Mouse (Mus musculus) embryonic facial prominence, embryonic 14.5 days (tissue): ENCODE measurements around the gene Zdhhc18. TPM values are rescaled to one million over a fixed set of nuclear protein-coding genes. Genes with fewer than 3 reads are reported as not detected.

ENCODE experiments used
- ATAC-seq: fragments of 200-750 bp; cut with Nextera tagmentation; 2 replicates; pipeline ENCODE4 v1.8.0; 2017; ENCODE audit warnings: low read depth, moderate number of reproducible peaks, moderate TSS enrichment
- DNase-seq: peaks from one replicate; pipeline ENCODE4 v3.0.0-alpha.2; 2015; ENCODE audit warnings: low spot score
- H3K27ac ChIP-seq: fragments of 300-500 bp; sonication (generic); replicated peaks from 2 replicates; pipeline ENCODE4 v1.5.1; 2014; ENCODE audit warnings: low read depth, mild to moderate bottlenecking, low read length, moderate library complexity
- H3K27me3 ChIP-seq: fragments of 300-500 bp; sonication (generic); replicated peaks from 2 replicates; pipeline ENCODE4 v1.6.1; 2014; ENCODE audit warnings: low read length; ENCODE audit not compliant: control insufficient read depth, insufficient read depth
- H3K36me3 ChIP-seq: fragments of 300-500 bp; sonication (generic); 2 replicates; pipeline ENCODE4 v1.6.1; 2014; ENCODE audit warnings: low read length, mixed read lengths; ENCODE audit not compliant: control insufficient read depth, insufficient read depth
- H3K4me1 ChIP-seq: fragments of 300-500 bp; sonication (generic); 2 replicates; pipeline ENCODE4 v1.6.1; 2014; ENCODE audit warnings: antibody characterized with exemption, low read length; ENCODE audit not compliant: control insufficient read depth, insufficient read depth
- H3K4me2 ChIP-seq: fragments of 300-500 bp; sonication (generic); 2 replicates; pipeline ENCODE4 v1.6.1; 2014; ENCODE audit warnings: low read depth, mild to moderate bottlenecking, low read length, moderate library complexity, mixed read lengths
- H3K4me3 ChIP-seq: fragments of 300-500 bp; sonication (generic); 2 replicates; pipeline ENCODE4 v1.5.1; 2014; ENCODE audit warnings: low read depth, mild to moderate bottlenecking, low read length
- H3K9ac ChIP-seq: fragments of 300-500 bp; sonication (generic); 2 replicates; pipeline ENCODE4 v1.6.1; 2014; ENCODE audit warnings: low read depth, mild to moderate bottlenecking, low read length, moderate library complexity, mixed read lengths
- H3K9me3 ChIP-seq: fragments of 300-500 bp; sonication (generic); 2 replicates; pipeline ENCODE4 v1.6.1; 2016; ENCODE audit warnings: low read length; ENCODE audit not compliant: control insufficient read depth
- WGBS: fragments of 180-500 bp; shearing (Covaris S2); extraction: QIAGEN DNeasy Blood & Tissue Kit; methylation state at CpG from one replicate; pipeline ENCODE4 v1.1.7; 2014; 5-methylcytosine and 5-hydroxymethylcytosine counted together
- polyA plus RNA-seq: library from polyadenylated mRNA; unstranded; fragments of >200 nt; fragmentation: Nextera tagmentation; extraction: Ambion mirVana; gene quantifications from 2 replicates; pipeline ENCODE4 v1.2.1, GENCODE M21; 2014

The Zdhhc18 gene
- polyA plus RNA-seq, 1 experiment from 2014 or later: 2.1 TPM

DNA sequence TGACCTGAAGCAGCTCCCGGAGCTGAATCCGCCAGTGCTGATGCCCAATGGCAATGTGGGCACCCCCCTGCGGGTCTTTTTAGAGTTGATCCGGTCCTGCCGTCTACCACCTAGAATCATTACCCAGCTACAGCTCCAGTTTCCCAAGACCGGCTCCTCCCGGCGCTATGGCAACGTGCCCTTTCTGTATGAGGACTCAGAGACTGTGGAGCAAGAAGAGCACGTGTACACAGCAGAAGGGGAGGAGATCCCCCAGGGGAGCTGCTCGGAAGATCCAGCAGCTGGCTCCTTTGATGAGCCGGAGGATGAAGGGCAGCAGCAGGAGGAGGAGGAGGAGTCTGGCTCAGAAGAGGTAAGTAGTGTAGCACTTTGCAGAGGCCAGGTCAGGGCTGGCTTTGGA lies 72.0 kb downstream of the Zdhhc18 start:
- Histone ChIP-seq H3K4me2 (no peak overlapping the region), H3K27ac (no peak overlapping the region), H3K4me3 (no peak overlapping the region), H3K27me3 (no peaks in the 10 kb centered on the region), H3K9ac (no peak overlapping the region), H3K4me1 (peaks cover 7% of the 10 kb centered on the region; the same call in 1 of the 2 replicates), H3K9me3 (no peaks in the 10 kb centered on the region), H3K36me3 (peaks cover 32% of the 10 kb centered on the region)
- 68% methylated on average over 12 of the region's 12 CpGs for WGBS
- DNase-seq (no peak), ATAC-seq (no peak)

DNA sequence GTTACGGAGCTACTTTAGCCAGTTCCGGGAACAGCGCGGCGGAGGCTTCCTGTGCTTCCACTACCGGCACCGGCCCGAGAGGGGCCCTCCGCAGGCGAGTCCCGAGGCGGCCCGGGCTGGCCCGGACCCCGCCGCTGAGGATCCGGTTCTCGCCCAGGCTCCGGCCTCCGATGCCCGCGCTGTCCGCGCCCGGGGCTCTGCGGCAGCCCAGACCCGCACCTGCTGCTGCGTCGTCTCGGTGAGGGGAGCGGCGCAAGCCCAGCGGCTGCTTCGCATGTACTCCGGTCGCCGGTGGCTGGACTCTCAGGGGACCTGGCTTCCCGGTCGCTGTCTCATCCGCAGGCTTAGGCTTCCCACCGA lies 75.1 kb downstream of the Zdhhc18 start:
- 0% methylated on average over 33 of the region's 41 CpGs for WGBS
- H3K4me3 ChIP-seq: peak overlapping the region; percentile 98
- no peaks in the 10 kb centered on the region for H3K9me3 ChIP-seq
- H3K27ac ChIP-seq: peak overlapping the region; percentile 91; the same call in 1 of the 2 replicates
- H3K27me3 ChIP-seq: no peaks in the 10 kb centered on the region
- H3K36me3 ChIP-seq: peaks cover 20% of the 10 kb centered on the region
- peak overlapping the region; percentile 87 for H3K9ac ChIP-seq
- DNase-seq: no peak
- peaks cover 7% of the 10 kb centered on the region; the same call in 1 of the 2 replicates for H3K4me1 ChIP-seq
- ATAC-seq: peak; percentile 36; the same call in 1 of the 2 replicates
- peak overlapping the region; percentile 95 for H3K4me2 ChIP-seq

DNA sequence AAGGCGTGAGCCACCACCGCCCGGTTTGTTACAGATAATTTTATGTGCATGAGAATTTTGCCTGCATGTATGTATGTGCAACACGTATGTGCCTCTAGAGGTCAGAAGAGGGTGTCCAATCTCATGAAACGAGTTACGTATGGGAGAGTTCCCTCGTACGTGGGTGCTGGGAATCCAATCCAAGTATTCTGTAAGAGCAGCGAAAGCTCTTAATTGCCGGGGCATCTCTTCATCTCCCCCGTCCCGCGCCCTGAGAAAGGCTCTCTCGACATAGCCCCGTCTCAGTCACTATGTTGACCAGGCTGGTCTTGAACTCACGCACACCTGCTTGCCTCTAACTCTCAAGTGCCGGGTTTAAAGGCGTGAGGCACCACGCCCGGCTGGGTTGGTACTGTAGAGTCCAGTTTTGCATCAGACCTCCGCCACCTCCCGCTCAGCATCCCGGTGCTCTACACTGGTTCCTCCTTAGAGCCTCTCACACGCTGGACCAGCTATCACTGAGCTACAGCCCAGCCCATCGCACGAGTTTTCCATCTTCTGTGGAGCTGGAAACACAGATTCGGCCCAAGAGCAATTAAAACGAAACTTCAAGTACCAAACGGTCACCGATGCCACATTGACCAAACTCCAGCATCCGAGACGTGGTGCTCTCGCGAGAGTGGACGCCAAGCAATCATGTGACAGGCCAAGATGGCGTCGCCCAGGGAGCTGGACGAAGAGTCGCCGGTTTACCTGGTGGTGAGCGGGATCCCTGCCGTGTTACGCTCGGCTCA lies 75.7 kb downstream of the Zdhhc18 start, which contains the start of gene Gpatch3:
Gpatch3 (plus strand) TSS at position 676 of the 773 bp plus-strand sequence.
- WGBS: 6% methylated on average over 44 of the region's 44 CpGs
- H3K4me1 ChIP-seq: peaks cover 7% of the 10 kb centered on the region; the same call in 1 of the 2 replicates
- H3K36me3 ChIP-seq: peaks cover 15% of the 10 kb centered on the region
- H3K4me3 ChIP-seq: peak within 1 kb of the TSS; percentile 98
- H3K27ac ChIP-seq: peak within 1 kb of the TSS; percentile 91
- ATAC-seq: peak; percentile 92
- peak within 1 kb of the TSS; percentile 87 for H3K9ac ChIP-seq
- DNase-seq: peak; percentile 97
- H3K4me2 ChIP-seq: peak within 1 kb of the TSS; percentile 95
- no peaks in the 10 kb centered on the region for H3K9me3 ChIP-seq
- H3K27me3 ChIP-seq: no peaks in the 10 kb centered on the region

DNA sequence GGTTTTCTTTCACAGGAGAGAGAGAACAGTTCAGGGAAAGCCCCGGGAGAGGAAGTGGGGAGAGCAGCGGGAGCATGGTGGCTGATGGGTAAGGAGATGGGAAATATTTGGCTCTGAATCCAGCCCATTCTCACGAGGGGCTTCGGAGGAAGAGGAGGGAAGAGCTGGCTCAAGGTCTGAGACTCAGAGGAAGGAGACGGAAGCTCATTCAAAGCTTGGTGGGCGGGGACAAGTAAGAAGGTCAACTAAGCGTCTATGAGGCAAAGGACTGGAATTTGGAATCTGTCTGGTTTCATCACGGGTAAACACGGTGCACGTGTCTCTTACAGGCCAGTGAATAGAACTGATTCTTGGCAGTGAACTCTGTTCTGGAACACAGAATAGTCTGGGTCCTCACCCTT lies 79.9 kb downstream of the Zdhhc18 start:
- H3K4me3 ChIP-seq: no peak overlapping the region
- no peak overlapping the region for H3K9ac ChIP-seq
- H3K27ac ChIP-seq: no peak overlapping the region
- WGBS: 51% methylated on average over 10 of the region's 10 CpGs
- ATAC-seq (no peak), DNase-seq (no peak)
- H3K9me3 ChIP-seq: no peaks in the 10 kb centered on the region
- peaks cover 1% of the 10 kb centered on the region; the same call in 1 of the 2 replicates for H3K4me1 ChIP-seq
- H3K36me3 ChIP-seq: no peaks in the 10 kb centered on the region
- H3K27me3 ChIP-seq: no peaks in the 10 kb centered on the region
- no peak overlapping the region for H3K4me2 ChIP-seq

DNA sequence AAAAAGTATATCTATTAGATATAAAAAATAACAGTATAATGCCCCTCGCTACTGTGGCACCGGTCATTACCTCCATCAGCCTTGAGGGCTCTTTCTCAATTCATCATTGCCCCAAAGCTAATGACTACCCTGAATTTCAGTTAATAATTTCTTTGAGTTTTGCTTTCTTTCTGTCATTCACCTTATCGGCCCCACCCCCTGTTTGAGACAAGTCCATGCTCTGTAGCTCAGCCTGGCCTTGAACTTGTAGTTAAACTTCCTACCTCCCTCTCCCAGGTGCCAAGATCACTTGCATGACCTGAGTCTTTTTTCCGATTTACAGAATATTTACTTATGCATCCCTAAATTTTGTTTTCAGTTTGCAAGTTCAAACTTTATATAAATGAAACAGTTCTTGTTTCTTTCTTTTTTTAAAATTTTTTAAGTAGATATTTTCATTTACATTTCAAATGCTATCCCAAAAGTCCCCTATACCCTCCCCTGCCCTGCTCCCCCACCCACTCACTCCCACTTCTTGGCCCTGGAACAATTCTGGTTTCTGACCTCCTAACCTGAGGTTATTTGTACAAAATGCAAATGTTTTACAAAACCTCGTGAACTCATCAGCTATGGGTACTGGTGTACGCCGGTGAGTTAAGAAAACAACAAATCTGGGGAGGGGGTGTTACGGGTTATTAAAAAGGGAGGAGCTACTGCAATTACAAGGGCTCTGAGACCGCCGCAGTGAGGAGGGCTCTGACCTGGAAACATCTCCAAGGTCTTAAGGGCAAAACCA lies 80.5 kb downstream of the Zdhhc18 start:
- H3K4me2 ChIP-seq: no peak overlapping the region
- WGBS: 75% methylated on average over 10 of the region's 10 CpGs

DNA sequence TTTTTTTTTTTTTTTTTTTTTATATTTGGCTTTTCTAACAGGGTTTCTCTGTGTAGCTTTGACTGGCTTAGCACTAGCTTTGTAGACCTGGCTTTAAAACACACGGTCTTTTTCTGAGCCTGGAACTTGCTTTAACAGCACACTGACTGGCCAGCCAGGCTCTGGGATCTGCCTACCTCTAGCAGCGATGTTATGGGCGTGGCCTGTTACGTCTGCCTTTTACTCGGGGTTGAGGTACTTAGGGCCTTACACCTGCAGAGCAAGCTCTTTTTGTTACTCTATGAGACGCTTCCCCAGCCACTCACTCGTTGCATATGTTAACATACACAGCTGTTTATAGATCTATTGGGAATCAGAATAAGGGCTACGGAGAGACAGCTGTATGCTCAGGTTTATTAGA lies 82.7 kb downstream of the Zdhhc18 start:
- WGBS: 32% methylated on average over 8 of the region's 8 CpGs

More for the DNA sequence above, 80.5 kb downstream of the Zdhhc18 start:
- Histone ChIP-seq H3K9me3 (no peaks in the 10 kb centered on the region), H3K27ac (no peak overlapping the region), H3K4me3 (no peak overlapping the region), H3K27me3 (no peaks in the 10 kb centered on the region), H3K4me1 (no peaks in the 10 kb centered on the region), H3K9ac (no peak overlapping the region), H3K36me3 (no peaks in the 10 kb centered on the region)
- ATAC-seq (no peak), DNase-seq (no peak)

DNA sequence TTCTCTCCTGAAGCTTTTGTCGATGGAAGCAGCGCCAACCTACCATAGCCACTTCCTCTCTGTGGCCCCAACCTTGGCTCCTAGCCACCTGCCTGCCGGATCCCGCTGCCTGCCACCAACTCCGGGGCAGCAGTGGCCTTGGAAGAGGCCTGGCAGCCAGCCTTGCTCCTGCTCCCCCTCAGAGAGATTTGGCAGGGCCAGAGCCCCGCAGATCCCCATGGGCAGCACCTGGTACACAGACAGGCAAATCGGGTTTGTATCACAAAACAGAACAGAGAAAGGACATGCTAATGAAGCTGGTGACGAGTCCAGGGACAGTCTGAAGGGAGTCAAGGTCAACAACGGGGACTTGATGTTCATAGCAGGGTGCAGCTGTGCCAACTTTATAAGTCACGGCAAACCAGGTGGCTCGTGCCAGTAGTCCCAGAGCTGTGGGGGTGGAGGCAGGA lies 86.8 kb downstream of the Zdhhc18 start:
- ATAC-seq (no peak), DNase-seq (no peak)
- no peak overlapping the region for H3K27ac ChIP-seq
- no peak overlapping the region for H3K4me3 ChIP-seq
- H3K36me3 ChIP-seq: no peaks in the 10 kb centered on the region
- H3K9ac ChIP-seq: no peak overlapping the region
- H3K4me1 ChIP-seq: no peaks in the 10 kb centered on the region
- H3K27me3 ChIP-seq: no peaks in the 10 kb centered on the region
- H3K4me2 ChIP-seq: no peak overlapping the region
- WGBS: 71% methylated on average over 11 of the region's 11 CpGs
- H3K9me3 ChIP-seq: no peaks in the 10 kb centered on the region

More for the DNA sequence above, 82.7 kb downstream of the Zdhhc18 start:
- Histone ChIP-seq H3K9ac (no peak overlapping the region), H3K36me3 (no peaks in the 10 kb centered on the region), H3K4me3 (no peak overlapping the region), H3K4me1 (no peaks in the 10 kb centered on the region), H3K27ac (no peak overlapping the region), H3K4me2 (no peak overlapping the region), H3K27me3 (no peaks in the 10 kb centered on the region), H3K9me3 (no peaks in the 10 kb centered on the region)
- ATAC-seq (no peak), DNase-seq (no peak)

DNA sequence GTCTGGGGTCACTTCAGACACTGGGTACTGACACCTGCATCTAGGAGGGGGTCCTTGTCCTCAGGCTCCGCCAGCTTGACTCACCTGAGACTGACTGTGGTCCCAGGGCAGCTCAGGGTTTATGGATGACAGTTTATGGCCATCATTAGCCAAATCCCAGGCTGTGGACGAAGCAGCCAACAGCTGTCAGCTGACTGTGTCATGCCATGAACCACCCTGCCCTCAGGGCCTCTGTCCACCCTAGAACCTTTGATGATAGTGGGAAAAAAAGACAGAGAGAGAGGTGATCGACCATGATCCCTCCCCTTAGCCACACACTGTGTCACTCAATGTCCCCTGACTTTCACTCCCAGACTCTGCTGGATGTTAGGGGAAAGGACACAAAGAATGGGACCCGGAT lies 88.3 kb downstream of the Zdhhc18 start:
- no peak for ATAC-seq
- Histone ChIP-seq H3K9me3 (no peaks in the 10 kb centered on the region), H3K36me3 (no peaks in the 10 kb centered on the region), H3K4me2 (no peak overlapping the region), H3K4me1 (no peaks in the 10 kb centered on the region), H3K4me3 (no peak overlapping the region), H3K27ac (no peak overlapping the region), H3K27me3 (no peaks in the 10 kb centered on the region), H3K9ac (no peak overlapping the region)
- DNase-seq: no peak
- 62% methylated on average over 4 of the region's 4 CpGs for WGBS
